Mouse (Mus musculus): Measurements from ENCODE around the gene Creb5.

DNA sequence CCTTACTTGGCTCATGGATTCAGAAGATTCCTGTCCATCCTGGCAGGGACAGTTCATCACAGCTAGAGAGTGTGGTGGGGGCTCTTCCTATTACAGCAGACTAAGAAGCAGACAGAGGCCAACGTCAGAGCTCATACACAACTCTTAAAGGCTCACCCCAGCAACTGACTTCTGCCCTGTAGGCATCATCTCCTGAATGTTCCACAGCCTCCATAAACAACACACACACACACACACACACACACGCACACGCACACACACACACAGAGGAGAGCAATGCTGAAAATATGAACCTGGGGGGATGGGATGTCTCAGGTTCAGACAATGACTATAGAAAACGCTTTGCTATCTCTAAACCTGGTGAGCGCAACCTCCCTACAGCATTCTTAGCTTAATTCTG is 208.6 kb downstream of the Creb5 start:
- TF ChIP-seq HCFC1 (IDR thresholded peaks at IDR 0.05; ENCODE audit: borderline replicate concordance, insufficient read depth, low read length) (no peak), CHD2 (IDR thresholded peaks at IDR 0.05; ENCODE audit: low read depth, low read length) (no peak), MAFK (IDR thresholded peaks at IDR 0.05; ENCODE audit: insufficient read depth, low read depth, low read length) (no peak), ZC3H11A (IDR thresholded peaks at IDR 0.05; ENCODE audit: borderline replicate concordance, low read depth, low read length) (no peak)
